Mouse (Mus musculus) erythroblast, embryonic 14.5 days (primary cell): ENCODE results near the gene Lcn5.

ENCODE experiments used
- GATA1 ChIP-seq: IDR thresholded peaks from 2 replicates; pipeline ENCODE4 v1.6.1; 2012; ENCODE audit warnings: low read length, inconsistent platforms, mixed read lengths
- TAL1 ChIP-seq: IDR thresholded peaks from 3 replicates; pipeline ENCODE4 v1.6.1; 2012; ENCODE audit warnings: low read length, inconsistent platforms, mixed read lengths

DNA sequence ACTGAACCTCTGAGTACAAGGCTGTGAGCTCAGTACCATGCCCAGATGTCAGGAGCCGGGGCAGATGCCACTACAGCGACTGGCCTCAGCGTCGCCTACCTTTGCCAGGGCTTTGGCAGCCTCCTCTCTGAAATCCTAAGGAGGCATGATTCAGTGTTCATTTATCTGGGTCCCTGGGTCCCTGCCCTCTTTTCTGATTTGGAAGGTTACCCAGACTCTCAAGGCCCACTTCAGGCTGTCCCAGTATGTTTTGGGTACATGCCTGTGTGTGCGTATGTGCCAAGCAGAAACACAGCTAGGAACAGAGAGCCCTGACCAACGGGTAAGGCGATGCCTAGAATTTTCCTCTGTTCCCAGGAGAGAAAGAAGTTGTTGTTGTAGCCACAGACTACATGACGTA, 2.5 kb downstream of the Lcn5 start:
- TF ChIP-seq GATA1 (no peak), TAL1 (no peak)
